ENCODE assay signal across 28 mouse cellular contexts in genomic region chr14:35227581-35227980, GRCm38 (mm10).
"Had no signal": no experiment of that assay in that cellular context is flagged by ENCODE, and none has a peak within 500 bp of the region (broad histone marks: within the 10 kb centered on the region; RNA-seq: fewer than 3 reads in every experiment).

No protein-coding gene starts in this region.

- H3K36me3 ChIP-seq: embryonic facial prominence, embryonic 10.5 days; embryonic facial prominence, embryonic 12.5 days; embryonic facial prominence, embryonic 13.5 days; embryonic facial prominence, embryonic 15.5 days; forebrain, embryonic 10.5 days; forebrain, embryonic 12.5 days; forebrain, embryonic 15.5 days had no signal

- DNase-seq: cerebellum, adult 2 months; cerebellum, adult 8-10 months; cerebellum, adult 9-10 months; cerebellum, adult 9-11 months; cerebellum, postnatal 10 days; cerebellum, postnatal 14 days; cerebellum, postnatal 25 days; cerebellum, postnatal 36 days; embryo, embryonic 11 days; forebrain, postnatal 0 days; gastrocnemius, adult 2 months; gastrocnemius, postnatal 10 days; gastrocnemius, postnatal 14 days; gastrocnemius, postnatal 25 days; gastrocnemius, postnatal 36 days; heart, adult 18-20 months; heart, adult 2 months had no signal

- H3K4me3 ChIP-seq: embryonic facial prominence, embryonic 10.5 days; embryonic facial prominence, embryonic 12.5 days; embryonic facial prominence, embryonic 13.5 days; embryonic facial prominence, embryonic 15.5 days; erythroblast, embryonic 14.5 days; forebrain, embryonic 10.5 days; forebrain, embryonic 12.5 days; forebrain, embryonic 13.5 days; forebrain, embryonic 15.5 days; gastrocnemius, adult 2 months; heart, adult 2 months had no signal

- H3K27ac ChIP-seq: embryonic facial prominence, embryonic 10.5 days; embryonic facial prominence, embryonic 12.5 days; embryonic facial prominence, embryonic 13.5 days; embryonic facial prominence, embryonic 15.5 days; forebrain, embryonic 10.5 days; forebrain, embryonic 12.5 days; forebrain, embryonic 13.5 days; forebrain, embryonic 15.5 days; gastrocnemius, adult 2 months; heart, adult 2 months had no signal

- H3K4me1 ChIP-seq: embryonic facial prominence, embryonic 10.5 days; embryonic facial prominence, embryonic 12.5 days; embryonic facial prominence, embryonic 13.5 days; embryonic facial prominence, embryonic 15.5 days; forebrain, embryonic 10.5 days; forebrain, embryonic 12.5 days; forebrain, embryonic 13.5 days; forebrain, embryonic 15.5 days had no signal

- H3K4me2 ChIP-seq: embryonic facial prominence, embryonic 12.5 days; embryonic facial prominence, embryonic 13.5 days; embryonic facial prominence, embryonic 15.5 days; forebrain, embryonic 12.5 days; forebrain, embryonic 13.5 days; forebrain, embryonic 15.5 days had no signal

- H3K9me3 ChIP-seq: embryonic facial prominence, embryonic 10.5 days; embryonic facial prominence, embryonic 12.5 days; embryonic facial prominence, embryonic 13.5 days; embryonic facial prominence, embryonic 15.5 days; forebrain, embryonic 10.5 days; forebrain, embryonic 12.5 days; forebrain, embryonic 13.5 days; forebrain, embryonic 15.5 days had no signal

- H3K9ac ChIP-seq: embryonic facial prominence, embryonic 12.5 days; embryonic facial prominence, embryonic 13.5 days; embryonic facial prominence, embryonic 15.5 days; forebrain, embryonic 12.5 days; forebrain, embryonic 13.5 days; forebrain, embryonic 15.5 days; forebrain, postnatal 0 days had no signal

- ATAC-seq: forebrain, embryonic 13.5 days; forebrain, embryonic 14.5 days; forebrain, embryonic 15.5 days; forebrain, embryonic 16.5 days; forebrain, postnatal 0 days had no signal

- H3K27me3 ChIP-seq: embryonic facial prominence, embryonic 12.5 days; embryonic facial prominence, embryonic 13.5 days; embryonic facial prominence, embryonic 15.5 days; forebrain, embryonic 12.5 days; forebrain, embryonic 13.5 days; forebrain, embryonic 15.5 days had no signal
